Mouse (Mus musculus) G1E-ER4 (cell line): ENCODE data around the gene Uhrf1bp1. TPM values are rescaled to one million over a fixed set of nuclear protein-coding genes. Genes with fewer than 3 reads are reported as not detected.
"Not testable (repeated sequence)": the region's sequence is repeated elsewhere in the genome, so short reads cannot be mapped to it uniquely, and the experiment has no call there.

Source experiments
- GATA1 ChIP-seq: IDR thresholded peaks from one replicate; pipeline ENCODE4 v1.8.0; 2012; ENCODE audit warnings: low read length, inconsistent platforms
- polyA plus RNA-seq: library from polyadenylated mRNA; stranded (reverse); fragments of >175 nt; gene quantifications from 2 replicates; pipeline ENCODE4 v1.2.3, GENCODE M21; 2012

Uhrf1bp1 gene
- polyA plus RNA-seq, 1 experiment: 16.4 TPM

DNA sequence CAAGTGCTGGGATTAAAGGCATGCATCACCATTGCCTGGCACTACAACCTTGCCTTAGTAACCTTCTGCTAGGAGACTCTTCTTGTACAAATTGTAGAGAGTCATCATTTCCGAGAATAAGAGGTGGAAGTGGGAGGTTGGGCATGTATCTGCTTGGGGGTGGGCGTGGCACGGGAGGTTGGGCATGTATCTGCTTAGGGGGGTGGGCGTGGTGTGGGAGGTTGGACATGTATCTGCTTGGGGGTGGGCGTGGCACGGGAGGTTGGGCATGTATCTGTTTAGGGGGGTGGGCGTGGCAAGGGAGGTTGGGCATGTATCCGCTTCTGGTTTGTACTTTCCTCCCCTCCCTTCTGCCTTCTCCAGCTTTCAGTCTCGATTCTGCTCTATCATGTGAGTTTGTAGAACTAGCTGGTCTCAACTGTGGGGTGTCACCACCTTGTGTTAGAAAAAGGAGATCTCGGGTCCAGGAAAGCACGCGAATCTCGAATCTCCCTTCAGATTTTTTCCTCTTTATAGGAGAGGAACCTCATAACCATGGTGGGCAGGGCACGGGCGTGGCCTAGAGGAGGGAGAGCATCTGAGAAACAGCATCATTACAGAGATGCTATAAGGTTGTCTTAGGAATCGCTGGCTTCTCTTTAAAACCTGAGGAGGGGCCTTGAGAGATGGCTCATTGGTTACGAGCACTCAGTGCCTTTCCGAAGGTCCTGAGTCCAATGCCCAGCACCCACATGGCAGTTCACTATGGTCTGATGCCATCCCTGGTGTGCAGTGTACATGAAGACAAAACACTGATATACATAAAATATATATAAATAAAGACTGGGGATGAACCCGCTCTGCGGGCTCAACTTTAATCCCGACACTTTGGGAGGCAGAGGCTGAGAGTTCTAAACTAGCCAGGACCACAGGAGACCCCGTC lies 30.0 kb upstream of the Uhrf1bp1 start:
- TF ChIP-seq GATA1: no peak

DNA sequence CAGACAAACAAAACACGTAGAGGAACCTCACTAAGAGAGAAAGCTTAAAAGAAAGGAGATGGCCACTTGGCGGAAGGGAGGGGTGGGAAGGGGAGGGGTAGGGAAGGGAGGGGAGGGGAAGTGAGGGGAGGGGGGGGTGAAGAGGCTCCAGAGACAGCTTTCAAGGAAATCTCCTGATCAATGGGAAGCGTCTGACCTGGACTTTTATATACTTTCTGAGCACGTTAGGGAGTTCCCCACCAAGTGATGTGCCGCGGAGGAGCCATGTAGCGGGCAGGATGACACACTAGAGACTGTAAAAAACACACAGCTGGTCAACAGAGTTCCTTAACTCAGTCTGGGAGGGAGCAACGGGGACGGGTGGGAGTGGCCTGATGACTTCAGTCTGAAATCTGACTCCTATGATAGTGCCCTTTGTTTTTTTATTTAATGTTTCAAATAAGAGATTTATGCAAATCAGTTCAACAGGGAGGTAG lies 29.3 kb upstream of the Uhrf1bp1 start:
- no peak for TF ChIP-seq GATA1

GRCm38 (mm10) chr17:27827511-27827910 lies 28.7 kb upstream of the Uhrf1bp1 start:
- no peak for TF ChIP-seq GATA1

- TF ChIP-seq GATA1: no peak
Observed at GRCm38 (mm10) chr17:27830411-27830810, 25.8 kb upstream of the Uhrf1bp1 start.

GRCm38 (mm10) chr17:27837850-27838249 lies 18.4 kb upstream of the Uhrf1bp1 start, which contains the start of gene Snrpc:
Gene Snrpc (plus strand): TSS chr17:27838150.
- not testable (repeated sequence) for TF ChIP-seq GATA1

GRCm38 (mm10) chr17:27839469-27840252 lies 16.6 kb upstream of the Uhrf1bp1 start:
- TF ChIP-seq GATA1: no peak

DNA sequence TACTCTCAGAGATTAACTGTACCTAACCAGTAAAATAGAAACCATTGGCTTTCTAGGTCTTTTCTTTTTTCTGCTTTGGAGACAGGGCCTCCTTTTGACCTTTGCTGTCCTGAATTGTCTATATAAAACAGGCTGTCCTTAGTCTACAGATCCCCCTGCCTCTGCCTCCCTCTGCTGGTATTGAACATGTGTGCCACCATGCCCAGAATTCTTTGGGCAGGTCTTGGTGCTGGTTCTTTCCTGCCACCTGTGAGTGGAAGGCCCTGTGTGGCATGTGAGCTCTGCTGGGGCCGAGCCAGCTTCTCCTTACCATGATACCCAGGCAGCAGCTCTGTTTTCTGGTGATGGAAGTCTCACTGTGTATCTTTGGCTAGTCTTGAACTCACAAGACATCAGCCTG lies 7.9 kb upstream of the Uhrf1bp1 start:
- no peak for TF ChIP-seq GATA1

DNA sequence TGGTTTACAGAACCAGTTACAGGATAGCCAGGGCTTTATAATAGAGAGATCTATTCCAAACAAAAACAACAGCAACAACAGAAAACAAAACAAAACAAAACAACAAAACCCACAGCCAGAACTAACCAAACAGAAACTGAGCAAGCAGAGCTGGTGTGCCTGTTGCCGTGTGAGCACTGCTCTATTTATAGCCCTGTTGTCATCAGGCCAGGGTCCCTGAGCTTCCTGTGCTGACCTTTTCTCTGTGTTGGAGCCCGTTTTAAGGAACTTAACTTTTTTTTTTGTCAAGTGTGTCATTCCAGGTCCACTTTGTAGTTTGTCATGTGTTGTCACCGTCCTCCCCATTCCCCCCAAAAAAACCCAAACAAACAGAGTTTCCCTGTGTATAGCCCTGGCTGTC lies 5.2 kb upstream of the Uhrf1bp1 start:
- TF ChIP-seq GATA1: no peak

DNA sequence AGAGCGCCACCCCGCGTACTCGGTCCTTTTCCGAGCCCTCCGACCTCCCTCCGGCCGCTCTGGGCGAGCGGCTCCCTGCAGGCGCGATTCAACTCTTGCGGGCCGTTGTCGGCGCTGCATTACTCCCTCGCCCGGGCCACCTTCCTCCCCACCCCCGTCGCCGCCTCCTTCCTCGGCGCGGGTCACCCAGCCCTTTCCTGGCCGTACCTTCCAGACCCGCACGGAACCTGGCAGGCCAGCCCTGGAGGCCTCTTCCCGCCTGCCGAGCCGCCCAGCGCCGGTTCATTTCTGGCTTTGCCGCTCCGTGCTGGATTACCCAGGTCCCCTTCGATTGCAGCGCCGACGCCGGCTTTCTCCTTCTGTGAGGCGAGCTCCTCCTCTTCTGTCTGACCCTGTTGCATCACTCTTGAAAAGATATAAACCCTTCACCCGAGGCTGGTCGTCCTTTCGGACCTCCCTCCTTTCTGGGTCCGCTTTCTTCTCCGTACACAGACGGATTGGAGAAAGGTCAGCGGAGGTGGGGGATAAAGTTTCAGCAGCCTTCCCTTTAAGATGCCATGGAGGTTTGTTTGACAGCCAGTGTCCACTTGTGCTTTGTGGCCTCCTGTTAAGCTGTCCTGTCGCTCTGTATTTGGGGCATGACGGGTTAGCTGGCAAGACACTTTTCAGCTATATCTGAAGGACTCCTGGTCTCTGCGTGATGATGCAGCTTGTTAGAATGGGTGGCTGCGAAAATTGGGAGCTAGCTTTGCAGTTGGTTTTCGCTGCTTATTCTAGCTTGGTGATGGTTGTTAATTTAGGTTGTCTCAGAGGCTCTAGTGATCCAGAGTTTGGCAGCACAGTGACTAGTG lies 782 bp downstream of the Uhrf1bp1 start:
- no peak for TF ChIP-seq GATA1

GRCm38 (mm10) chr17:27857649-27858475 lies 1.6 kb downstream of the Uhrf1bp1 start:
- no peak for TF ChIP-seq GATA1

DNA sequence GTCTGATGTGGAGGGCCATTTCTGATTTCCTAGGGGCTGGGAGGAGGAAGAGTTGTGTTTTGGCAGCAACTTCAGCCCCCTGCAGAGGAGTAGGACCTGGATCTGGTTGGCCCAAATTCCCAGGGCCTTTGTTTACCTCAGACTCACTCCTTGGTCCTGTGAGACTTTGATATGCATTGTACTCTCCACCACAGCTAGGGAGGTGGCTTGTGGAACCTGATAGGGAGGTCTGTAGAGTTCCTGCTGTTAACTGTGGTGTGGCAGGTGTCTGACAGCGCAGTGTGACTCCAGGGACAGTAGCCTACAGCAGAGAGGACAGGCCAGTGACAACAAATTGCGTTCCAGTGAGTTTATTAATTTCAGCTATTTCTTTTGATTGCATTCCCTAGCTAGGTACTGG lies 2.9 kb downstream of the Uhrf1bp1 start:
- no peak for TF ChIP-seq GATA1

DNA sequence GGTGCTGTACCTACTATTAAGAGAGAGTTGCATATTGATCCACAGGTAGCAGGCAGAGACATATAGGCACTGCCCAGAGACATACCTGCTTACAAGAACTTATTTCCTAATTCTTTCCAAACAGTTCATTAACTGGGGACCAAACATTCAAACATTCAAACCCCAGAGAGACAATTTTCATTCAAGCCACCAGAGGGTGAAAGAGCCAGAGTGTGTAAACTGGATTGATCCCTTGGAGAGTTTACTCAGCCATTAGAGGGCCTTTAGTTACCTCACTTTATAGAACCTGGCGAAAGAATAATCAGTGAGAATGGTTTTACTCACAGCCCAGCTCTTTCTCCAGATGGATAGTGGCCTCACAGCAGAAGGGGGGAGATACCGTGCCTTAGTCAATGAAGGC lies 9.2 kb downstream of the Uhrf1bp1 start:
- no peak for TF ChIP-seq GATA1

DNA sequence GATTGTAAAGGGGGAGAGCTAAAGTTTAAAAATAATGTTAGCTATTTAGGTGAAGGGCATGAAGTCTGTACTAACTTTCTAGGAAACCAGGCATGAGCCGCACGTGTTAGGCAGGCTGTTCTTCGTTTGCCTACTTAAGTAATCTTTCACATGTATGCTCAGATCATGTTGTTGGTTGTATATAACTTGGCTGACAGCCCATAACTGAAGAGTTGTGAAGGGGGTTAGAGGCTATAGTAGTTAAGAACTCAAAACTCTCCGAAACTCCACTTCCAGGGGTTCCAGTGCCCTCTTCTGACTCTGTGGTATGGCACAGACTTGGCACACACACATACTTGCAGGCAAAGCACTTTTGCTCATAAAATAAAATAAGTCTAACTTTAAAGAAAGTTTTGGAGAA lies 10.5 kb downstream of the Uhrf1bp1 start:
- no peak for TF ChIP-seq GATA1

GRCm38 (mm10) chr17:27871851-27872250 lies 15.6 kb downstream of the Uhrf1bp1 start:
- no peak for TF ChIP-seq GATA1
